Mouse (Mus musculus) bone marrow macrophage, adult 2 months (primary cell): ENCODE data around the gene Pcgf3.

Experiments
- CTCF ChIP-seq: IDR thresholded peaks from 2 replicates; pipeline ENCODE4 v1.5.1; 2012; ENCODE audit warnings: low read depth, mild to moderate bottlenecking, low read length, moderate library complexity
- POLR2A ChIP-seq: IDR thresholded peaks from 2 replicates; pipeline ENCODE4 v1.6.1; 2012; ENCODE audit warnings: mild to moderate bottlenecking, low read depth, low read length, borderline replicate concordance

GRCm38 (mm10) chr5:108483006-108483405 is 22.0 kb downstream of the Pcgf3 start:
- TF ChIP-seq CTCF, result no peak
- no peak for TF ChIP-seq POLR2A
